Mouse (Mus musculus) effector memory CD4-positive, alpha-beta T cell, adult 7 months (primary cell): ENCODE results near the gene Nlrp2. TPM values are rescaled to one million over a fixed set of nuclear protein-coding genes. Genes with fewer than 3 reads are reported as not detected.

Source experiments
- polyA plus RNA-seq: library from polyadenylated mRNA; unstranded; fragments of 100-300 nt; shearing (Covaris generic); gene quantifications from one replicate; pipeline ENCODE4 v1.2.1, GENCODE M21; 2017

The Nlrp2 gene
- polyA plus RNA-seq: 0.44 TPM

DNA sequence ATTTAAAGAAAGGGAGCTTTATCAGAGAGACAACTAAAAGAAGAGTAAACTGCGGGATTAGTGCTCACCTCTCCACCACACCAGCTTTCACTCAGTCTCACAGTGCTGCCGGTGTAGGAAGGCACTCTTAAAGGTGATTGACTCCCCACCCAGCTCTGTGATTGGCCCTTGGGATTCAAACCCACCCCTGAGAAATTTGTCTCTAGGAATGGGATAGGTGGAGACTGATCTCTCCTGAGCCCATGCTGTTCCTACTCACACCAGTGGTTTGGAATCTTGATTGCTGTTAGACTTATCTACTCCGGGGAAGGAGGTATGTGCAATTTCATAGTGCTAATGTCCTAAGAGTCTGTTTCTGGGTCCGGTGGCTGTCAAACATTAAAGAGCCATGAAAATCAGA is at the start of gene Nlrp2:
TSS of gene Nlrp2 (minus strand) at position 101 of the 400 bp plus-strand sequence.

DNA sequence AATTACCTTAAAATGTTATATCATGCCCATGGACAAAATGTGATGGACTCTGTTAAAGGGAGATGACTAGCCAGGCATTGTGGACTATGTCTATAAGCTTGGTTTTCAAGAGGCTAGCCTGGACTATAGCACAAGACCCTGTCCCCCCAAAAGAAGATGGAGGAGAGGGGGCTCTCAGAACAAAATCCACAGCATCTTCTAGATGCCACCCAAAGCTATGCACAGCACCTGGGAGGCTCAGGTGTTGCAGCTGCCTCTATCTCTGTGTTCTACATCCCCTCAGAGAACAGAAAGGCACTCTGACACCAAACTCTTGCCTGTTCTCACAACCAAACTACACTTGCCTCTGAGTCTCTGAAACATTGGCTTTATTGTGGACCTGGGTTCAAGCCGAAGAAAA is 598 bp downstream of the Nlrp2 start, which contains the start of gene Gm5065:
TSS of gene Gm5065 (plus strand) at position 301 of the 400 bp plus-strand sequence.

Other genes starting within 250 kb of the Nlrp2 start
- not detected for gene Rfpl4, start 234.1 kb downstream of the Nlrp2 start, polyA plus RNA-seq
- gene Rasl2-9, start 225.1 kb downstream of the Nlrp2 start, polyA plus RNA-seq: 1.4 TPM
- gene Vmn1r55, start 201.4 kb downstream of the Nlrp2 start, polyA plus RNA-seq: 1.1 TPM
- gene Vmn1r56, start 154.3 kb downstream of the Nlrp2 start, polyA plus RNA-seq: not detected
- gene Vmn1r57, start 132.5 kb downstream of the Nlrp2 start, polyA plus RNA-seq: not detected
- not detected for gene Gm5065, start 498 bp downstream of the Nlrp2 start, polyA plus RNA-seq
- gene Vmn1r58, start 62.4 kb upstream of the Nlrp2 start, polyA plus RNA-seq: not detected
- gene Vmn1r59, start 105.7 kb upstream of the Nlrp2 start, polyA plus RNA-seq: 0.24 TPM
- not detected for gene Vmn2r28, start 142.9 kb upstream of the Nlrp2 start, polyA plus RNA-seq
- gene Vmn1r60, start 196.3 kb upstream of the Nlrp2 start, polyA plus RNA-seq: 0.23 TPM